Comparison of ENCODE assay signal across 17 mouse cellular contexts in genomic region chr3:122472412-122472811, GRCm38 (mm10).
"Had no signal": no experiment of that assay in that cellular context is flagged by ENCODE, and none has a peak within 500 bp of the region (broad histone marks: within the 10 kb centered on the region; RNA-seq: fewer than 3 reads in every experiment).

No protein-coding gene starts in this region.

- DNase-seq: liver, postnatal 0 days; lung, adult 2 months; lung, postnatal 14 days; lung, postnatal 36 days; right cerebral cortex, postnatal 14 days; spleen, adult 18-20 months; thymus, adult 2 months; thymus, postnatal 25 days; thymus, postnatal 4 days had no signal

- H3K27ac ChIP-seq: lung, embryonic 15.5 days; macrophage; midbrain, embryonic 13.5 days; midbrain, embryonic 15.5 days; neural tube, embryonic 12.5 days had no signal

- H3K4me3 ChIP-seq: lung, embryonic 15.5 days; megakaryocyte, embryonic 14.5 days; midbrain, embryonic 13.5 days; midbrain, embryonic 15.5 days; neural tube, embryonic 12.5 days had no signal

- H3K9me3 ChIP-seq: lung, embryonic 15.5 days; megakaryocyte, embryonic 14.5 days; midbrain, embryonic 13.5 days; midbrain, embryonic 15.5 days; neural tube, embryonic 12.5 days had no signal

- ATAC-seq: liver, postnatal 0 days; lung, postnatal 0 days; midbrain, embryonic 13.5 days; midbrain, embryonic 15.5 days had no signal

- H3K9ac ChIP-seq: liver, postnatal 0 days; lung, embryonic 15.5 days; midbrain, embryonic 13.5 days; midbrain, embryonic 15.5 days; neural tube, embryonic 12.5 days had no signal

- H3K36me3 ChIP-seq: lung, embryonic 15.5 days; midbrain, embryonic 13.5 days; midbrain, embryonic 15.5 days; neural tube, embryonic 12.5 days had no signal

- H3K4me2 ChIP-seq: lung, embryonic 15.5 days; midbrain, embryonic 11.5 days; midbrain, embryonic 13.5 days; midbrain, embryonic 15.5 days; neural tube, embryonic 12.5 days had no signal

- H3K27me3 ChIP-seq: lung, embryonic 15.5 days; midbrain, embryonic 13.5 days; midbrain, embryonic 15.5 days; neural tube, embryonic 12.5 days had no signal
